Mouse (Mus musculus): ENCODE measurements at regions not wholly inside any gene's neighbourhood (a gene's known extent, or its start where the extent isn't known, plus 50 kb on each side); places are given as distances from the start of the nearest gene placed in this dataset.

- TF ChIP-seq CTCF (IDR thresholded peaks at IDR 0.05 in 2 of 3, conservative IDR thresholded peaks at IDR 0.05 in 1 of 3; ENCODE audit: control insufficient read depth in 1 of 3, insufficient read depth in 1 of 3, low read depth in 2 of 3, low read length in 3 of 3, poor library complexity in 1 of 3, severe bottlenecking in 1 of 3), result no peak
- no peak for TF ChIP-seq TCF12 (IDR thresholded peaks at IDR 0.05; ENCODE audit: low read depth, low read length)
- no peak for TF ChIP-seq CHD1 (IDR thresholded peaks at IDR 0.05; ENCODE audit: low read depth, low read length)
- TF ChIP-seq USF1 (IDR thresholded peaks at IDR 0.05; ENCODE audit: low read depth, low read length), result no peak
These were observed 465.0 kb upstream of the Zmiz1 start for GRCm38 (mm10) chr14:24993751-24994658.
